Mouse (Mus musculus): ENCODE results near the gene Itpr1. TPM values are rescaled to one million over a fixed set of nuclear protein-coding genes. Genes with fewer than 3 reads are reported as not detected.

Itpr1 gene
- 100 to 1,000 TPM; 335 to 379 TPM for total RNA-seq (2021)

GRCm38 (mm10) chr6:108212881-108213295 lies at the start of gene Itpr1:
Gene Itpr1, plus strand, starts transcription at chr6:108213096.
- intact Hi-C loops (cut with DNase I) = loop anchor here (1.0 to 5.0 kb wide), 2 partner anchors 116 to 118 kb away; no protein-coding TSS in a partner anchor
- peak; percentile 94 to 98 for DNase-seq (ENCODE audit: low spot score in 2 of 2)

- no peak for DNase-seq (ENCODE audit: low spot score in 2 of 2)
- intact Hi-C loops (cut with DNase I) = no loop called here
Measured at GRCm38 (mm10) chr6:108164935-108165334, 48.0 kb upstream of the Itpr1 start.

- DNase-seq (ENCODE audit: low spot score in 2 of 2) = no peak
- intact Hi-C loops (cut with DNase I) = no loop called here
Measured at GRCm38 (mm10) chr6:108165598-108165997, 47.3 kb upstream of the Itpr1 start.

- intact Hi-C loops (cut with DNase I) = no loop called here
- DNase-seq (ENCODE audit: low spot score in 2 of 2) = no peak
Measured at GRCm38 (mm10) chr6:108167946-108168680, 44.8 kb upstream of the Itpr1 start.

- DNase-seq (ENCODE audit: low spot score in 2 of 2) = no peak
- intact Hi-C loops (cut with DNase I) = no loop called here
Measured at GRCm38 (mm10) chr6:108168723-108169122, 44.2 kb upstream of the Itpr1 start.

GRCm38 (mm10) chr6:108169466-108169865 lies 43.4 kb upstream of the Itpr1 start:
- intact Hi-C loops (cut with DNase I) = no loop called here
- DNase-seq (ENCODE audit: low spot score in 2 of 2) = no peak

- intact Hi-C loops (cut with DNase I) = no loop called here
- no peak for DNase-seq (ENCODE audit: low spot score in 2 of 2)
Measured at GRCm38 (mm10) chr6:108172219-108172618, 40.7 kb upstream of the Itpr1 start.

- intact Hi-C loops (cut with DNase I) = no loop called here
Measured at GRCm38 (mm10) chr6:108174181-108174580, 38.7 kb upstream of the Itpr1 start.

GRCm38 (mm10) chr6:108179087-108179486 lies 33.8 kb upstream of the Itpr1 start:
- DNase-seq (ENCODE audit: low spot score in 2 of 2) = no peak
- intact Hi-C loops (cut with DNase I) = no loop called here

More at GRCm38 (mm10) chr6:108174181-108174580, 38.7 kb upstream of the Itpr1 start:
- peak; percentile 7 to 47 for DNase-seq (ENCODE audit: low spot score in 2 of 2)

GRCm38 (mm10) chr6:108184847-108185684 lies 27.8 kb upstream of the Itpr1 start, which contains the start of gene Sumf1:
Gene Sumf1, minus strand, starts transcription at chr6:108185582.
- intact Hi-C loops (cut with DNase I) = no loop called here
- peak; percentile 93 to 95 for DNase-seq (ENCODE audit: low spot score in 2 of 2)

- DNase-seq (ENCODE audit: low spot score in 2 of 2) = no peak
- intact Hi-C loops (cut with DNase I) = no loop called here
Measured at GRCm38 (mm10) chr6:108185685-108186009, 27.2 kb upstream of the Itpr1 start.

GRCm38 (mm10) chr6:108190690-108191089 lies 22.2 kb upstream of the Itpr1 start:
- DNase-seq (ENCODE audit: low spot score in 2 of 2) = no peak
- intact Hi-C loops (cut with DNase I) = no loop called here

- DNase-seq (ENCODE audit: low spot score in 2 of 2) = no peak
- intact Hi-C loops (cut with DNase I) = no loop called here
Measured at GRCm38 (mm10) chr6:108192632-108193031, 20.3 kb upstream of the Itpr1 start.

GRCm38 (mm10) chr6:108196665-108197064 lies 16.2 kb upstream of the Itpr1 start:
- intact Hi-C loops (cut with DNase I) = no loop called here
- no peak for DNase-seq (ENCODE audit: low spot score in 2 of 2)

GRCm38 (mm10) chr6:108197117-108197516 lies 15.8 kb upstream of the Itpr1 start:
- DNase-seq (ENCODE audit: low spot score in 2 of 2) = no peak
- intact Hi-C loops (cut with DNase I) = no loop called here

GRCm38 (mm10) chr6:108198286-108198685 lies 14.6 kb upstream of the Itpr1 start:
- DNase-seq (ENCODE audit: low spot score in 2 of 2) = no peak
- intact Hi-C loops (cut with DNase I) = no loop called here

GRCm38 (mm10) chr6:108204322-108204721 lies 8.6 kb upstream of the Itpr1 start:
- intact Hi-C loops (cut with DNase I) = no loop called here

GRCm38 (mm10) chr6:108206145-108206544 lies 6.8 kb upstream of the Itpr1 start:
- intact Hi-C loops (cut with DNase I) = no loop called here
- no peak for DNase-seq (ENCODE audit: low spot score in 2 of 2)

More at GRCm38 (mm10) chr6:108204322-108204721, 8.6 kb upstream of the Itpr1 start:
- DNase-seq (ENCODE audit: low spot score in 2 of 2) = no peak

- DNase-seq (ENCODE audit: low spot score in 2 of 2) = no peak
- intact Hi-C loops (cut with DNase I) = no loop called here
Measured at GRCm38 (mm10) chr6:108206914-108207566, 5.9 kb upstream of the Itpr1 start.
